Mouse (Mus musculus) mesoderm, embryonic 11.5 days (tissue): ENCODE results near the gene Pla2g7.
A peak's percentile ranks its signal among the peaks of the same experiment; 100 is the strongest.

Source experiments
- DNase-seq: peaks from one replicate; pipeline ENCODE4 v3.0.0-alpha.2; 2012; ENCODE audit warnings: low read depth, low spot score

Gene Pla2g7

GRCm38 (mm10) chr17:43580456-43580855 lies 12.6 kb downstream of the Pla2g7 start:
- DNase-seq, result no peak

GRCm38 (mm10) chr17:43581012-43581467 lies 13.1 kb downstream of the Pla2g7 start:
- DNase-seq, result peak; percentile 26

GRCm38 (mm10) chr17:43584771-43585170 lies 16.9 kb downstream of the Pla2g7 start:
- DNase-seq, result no peak

- no peak for DNase-seq
Observed at GRCm38 (mm10) chr17:43587278-43587677, 19.4 kb downstream of the Pla2g7 start.

GRCm38 (mm10) chr17:43589750-43590149 lies 21.9 kb downstream of the Pla2g7 start:
- no peak for DNase-seq

- DNase-seq, result no peak
Observed at GRCm38 (mm10) chr17:43590531-43590930, 22.6 kb downstream of the Pla2g7 start.

GRCm38 (mm10) chr17:43592296-43593291 lies 24.7 kb downstream of the Pla2g7 start:
- DNase-seq, result no peak

GRCm38 (mm10) chr17:43597742-43598141 lies 29.8 kb downstream of the Pla2g7 start:
- no peak for DNase-seq

GRCm38 (mm10) chr17:43598706-43599105 lies 30.8 kb downstream of the Pla2g7 start:
- DNase-seq, result no peak

- peak; percentile 76 for DNase-seq
Observed at GRCm38 (mm10) chr17:43606704-43607103, 38.8 kb downstream of the Pla2g7 start.

GRCm38 (mm10) chr17:43611586-43611985 lies 43.7 kb downstream of the Pla2g7 start:
- DNase-seq, result peak; percentile 81

- no peak for DNase-seq
Observed at GRCm38 (mm10) chr17:43612221-43612620, 44.3 kb downstream of the Pla2g7 start.

GRCm38 (mm10) chr17:43619156-43619555 lies 51.3 kb downstream of the Pla2g7 start:
- no peak for DNase-seq

- no peak for DNase-seq
Observed at GRCm38 (mm10) chr17:43622076-43622475, 54.2 kb downstream of the Pla2g7 start.

- no peak for DNase-seq
Observed at GRCm38 (mm10) chr17:43628246-43628645, 60.3 kb downstream of the Pla2g7 start.

GRCm38 (mm10) chr17:43629026-43629495 lies 61.2 kb downstream of the Pla2g7 start:
- no peak for DNase-seq

- DNase-seq, result peak; percentile 48
Observed at GRCm38 (mm10) chr17:43629496-43630426, 61.9 kb downstream of the Pla2g7 start, which contains the start of gene Tdrd6. Gene Tdrd6, minus strand, starts transcription at chr17:43630299.

GRCm38 (mm10) chr17:43630427-43630760 lies 62.5 kb downstream of the Pla2g7 start:
- DNase-seq, result no peak

GRCm38 (mm10) chr17:43637146-43637545 lies 69.2 kb downstream of the Pla2g7 start:
- DNase-seq, result no peak

GRCm38 (mm10) chr17:43640825-43641224 lies 72.9 kb downstream of the Pla2g7 start:
- DNase-seq, result no peak

GRCm38 (mm10) chr17:43643191-43643590 lies 75.3 kb downstream of the Pla2g7 start:
- no peak for DNase-seq

GRCm38 (mm10) chr17:43644375-43644774 lies 76.5 kb downstream of the Pla2g7 start:
- no peak for DNase-seq
